Mouse (Mus musculus) hematopoietic stem cell, adult 5-6 weeks (primary cell): ENCODE measurements around the gene Stx16. TPM values are rescaled to one million over a fixed set of nuclear protein-coding genes. Genes with fewer than 3 reads are reported as not detected.

Experiments used
- ATAC-seq, 2 experiments: fragments of 125-278 bp in 1 of 2; replicated peaks in 1 of 2; 2 replicates each; pipeline ENCODE4 v1.8.0; 2016 to 2017; ENCODE audit warnings: inconsistent platforms in 2 of 2, mild to moderate bottlenecking in 2 of 2, moderate number of reproducible peaks in 2 of 2, low read depth in 1 of 2, moderate TSS enrichment in 1 of 2; ENCODE audit not compliant: low FRiP score in 2 of 2, poor library complexity in 2 of 2, severe bottlenecking in 2 of 2, insufficient read depth in 1 of 2, low TSS enrichment in 1 of 2
- total RNA-seq: library from RNA; stranded (forward); fragments of 172-1452, 232-1000 nt; gene quantifications from 2 replicates; pipeline ENCODE4 v1.2.3, GENCODE M21; 2017

Gene Stx16
- total RNA-seq, 1 experiment from 2014 or later, result 44.5 TPM

DNA sequence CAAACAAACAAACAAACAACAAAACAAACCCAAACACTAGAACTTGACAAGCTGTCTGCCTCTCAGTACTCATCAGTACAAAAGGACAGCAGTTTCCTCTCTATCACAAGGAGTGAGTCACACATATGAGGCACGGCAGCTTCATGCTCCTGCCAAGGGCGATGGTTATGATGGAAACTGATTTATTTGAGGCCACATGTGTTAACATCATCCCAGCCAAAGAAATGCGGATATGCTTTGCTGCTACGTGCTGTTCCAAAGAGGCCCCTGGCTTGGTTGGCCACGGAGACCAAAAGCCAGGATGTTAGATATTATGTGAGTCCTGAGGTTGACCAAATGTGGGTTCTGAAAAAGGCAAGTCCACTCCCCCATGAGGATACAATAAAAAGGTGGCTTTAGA, 4.7 kb upstream of the Stx16 start:
- no peak for ATAC-seq

- ATAC-seq, result no peak
Observed at GRCm38 (mm10) chr2:174073156-174073790, 2.8 kb upstream of the Stx16 start.

- ATAC-seq, result no peak
Observed at GRCm38 (mm10) chr2:174074621-174075020, 1.5 kb upstream of the Stx16 start.

DNA sequence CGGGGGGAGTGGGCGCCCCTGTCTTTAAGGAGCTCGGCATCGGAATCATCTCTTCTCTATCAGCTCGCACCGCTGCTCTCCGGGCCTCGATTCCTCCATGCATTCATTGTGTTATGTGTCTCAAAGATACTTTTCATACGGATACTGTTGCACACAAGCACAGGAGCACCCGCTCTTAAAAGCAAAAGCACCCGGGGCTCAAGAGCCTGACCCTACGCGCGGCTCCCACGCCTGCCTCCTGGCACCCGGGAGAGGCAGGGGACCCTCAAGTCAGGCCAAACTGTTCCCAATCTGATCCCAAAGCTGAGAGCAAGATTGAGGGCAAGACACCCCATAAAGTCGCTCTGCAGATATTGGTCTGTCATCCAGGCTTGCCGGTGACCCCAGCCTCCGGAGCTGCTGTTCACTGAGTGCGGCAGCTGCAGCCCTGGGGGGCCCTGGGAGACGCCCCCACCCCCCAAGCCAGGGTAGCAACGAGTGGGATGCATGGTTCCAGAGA, 987 bp upstream of the Stx16 start:
- no peak for ATAC-seq

- peak; percentile 42 to 44 for ATAC-seq
Observed at GRCm38 (mm10) chr2:174076433-174076824, 321 bp downstream of the Stx16 start.

DNA sequence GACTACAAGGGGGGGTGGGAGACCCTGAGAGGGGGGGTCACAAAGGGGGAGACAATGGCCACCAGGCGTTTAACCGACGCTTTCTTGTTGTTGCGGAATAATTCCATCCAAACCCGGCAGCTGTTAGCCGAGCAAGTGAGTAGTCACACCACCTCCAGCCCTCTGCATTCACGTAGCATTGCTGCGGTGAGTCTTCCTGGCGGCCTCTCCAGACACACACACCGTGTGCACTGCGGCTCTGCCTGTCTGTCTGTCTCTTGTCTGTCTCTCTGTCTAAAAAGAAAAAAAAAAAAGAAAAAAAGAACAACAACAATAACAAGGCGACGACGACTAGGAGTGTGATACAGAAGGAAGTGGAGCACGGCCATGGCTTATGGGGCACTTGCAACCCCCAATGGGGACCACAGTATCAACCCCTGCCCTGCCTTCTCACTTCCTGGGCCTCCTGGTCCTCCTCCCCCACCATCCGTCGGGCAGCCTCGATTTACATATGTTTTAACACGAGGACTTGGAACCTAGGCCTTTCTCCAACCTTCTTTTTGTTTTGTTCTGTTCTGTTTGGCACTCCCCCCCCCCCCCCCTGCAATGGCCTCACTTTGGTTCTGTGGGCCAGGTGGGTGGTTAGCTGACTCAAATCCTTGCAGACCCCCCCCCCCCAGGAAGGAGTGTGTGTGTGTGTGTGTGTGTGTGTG, 1.0 kb downstream of the Stx16 start:
- ATAC-seq, result peak; percentile 23 to 38; a peak in 3 of 4 replicates

DNA sequence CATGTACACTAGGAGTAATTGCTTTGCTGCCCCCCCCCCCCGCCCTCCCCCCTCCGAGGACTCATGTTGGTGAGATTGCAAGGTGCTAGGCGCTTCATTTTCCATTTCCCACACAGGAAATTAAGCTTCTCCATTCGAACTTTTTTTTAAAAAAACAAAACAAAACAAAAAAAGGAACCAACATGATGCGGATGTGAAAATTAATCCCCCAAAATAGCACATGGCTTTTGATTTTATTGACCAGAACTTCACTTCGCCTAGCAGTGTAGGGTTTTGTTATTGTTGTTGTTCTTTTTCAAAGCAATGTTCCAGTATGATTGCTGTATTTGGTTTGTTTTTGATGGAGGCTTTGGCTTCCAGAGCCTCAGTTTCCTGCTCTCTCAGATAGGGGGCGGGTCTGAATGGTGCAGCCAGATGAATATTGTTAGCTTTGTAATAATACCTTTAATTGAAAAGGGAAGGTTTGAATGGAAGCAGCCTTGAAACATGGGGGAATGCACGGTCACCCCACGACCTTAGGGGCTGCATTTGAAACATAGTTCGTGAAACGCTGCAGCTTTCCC, 1.7 kb downstream of the Stx16 start:
- ATAC-seq, result no peak

GRCm38 (mm10) chr2:174081833-174082232, 5.7 kb downstream of the Stx16 start:
- ATAC-seq, result no peak

DNA sequence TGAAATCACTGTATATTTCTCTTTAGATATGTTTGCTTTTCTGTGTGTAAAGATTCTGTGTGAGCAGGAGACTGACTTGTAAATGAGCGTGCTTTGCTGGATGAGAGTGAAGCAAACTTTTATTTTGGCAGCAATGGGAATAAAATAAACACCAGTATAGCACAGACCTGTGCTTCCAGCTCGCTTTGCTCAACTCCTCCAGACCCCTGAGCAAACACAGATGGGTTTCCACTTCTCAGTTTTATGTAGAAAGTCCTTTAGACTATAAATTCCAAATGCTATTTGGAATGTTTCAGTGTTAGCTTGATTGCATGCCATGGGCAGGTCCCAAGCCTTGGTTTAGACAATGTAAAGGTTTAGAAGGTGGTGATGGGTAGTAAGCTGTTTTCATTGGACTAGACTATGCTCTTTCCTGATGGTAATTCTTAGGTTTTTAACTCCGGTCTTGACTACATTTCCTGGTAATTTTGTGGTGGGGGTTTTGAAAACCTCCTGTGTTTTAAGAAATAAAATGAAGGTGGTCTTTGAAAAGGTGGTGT, 6.3 kb downstream of the Stx16 start:
- ATAC-seq, result no peak

DNA sequence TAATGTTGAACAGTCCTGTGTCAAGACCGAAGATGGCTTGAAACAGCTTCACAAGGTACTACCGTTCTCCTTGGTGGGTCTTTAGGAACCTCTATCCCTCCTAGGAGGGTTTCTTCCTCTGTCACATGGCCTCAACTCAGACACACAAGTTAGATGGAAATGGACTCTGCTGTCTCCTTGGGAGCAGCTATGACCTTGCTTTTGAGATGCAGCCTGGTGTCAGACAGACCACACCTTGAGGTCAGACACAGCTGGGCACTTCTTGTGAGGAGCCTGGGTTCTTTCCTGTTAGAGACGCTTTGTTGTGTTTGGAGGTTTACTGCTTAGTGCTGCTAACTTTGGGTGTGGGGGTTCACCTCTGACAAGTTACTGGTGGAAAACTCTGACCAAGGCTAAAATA, 19.0 kb downstream of the Stx16 start:
- no peak for ATAC-seq

- ATAC-seq, result no peak
Observed at GRCm38 (mm10) chr2:174102399-174102798, 26.3 kb downstream of the Stx16 start.

DNA sequence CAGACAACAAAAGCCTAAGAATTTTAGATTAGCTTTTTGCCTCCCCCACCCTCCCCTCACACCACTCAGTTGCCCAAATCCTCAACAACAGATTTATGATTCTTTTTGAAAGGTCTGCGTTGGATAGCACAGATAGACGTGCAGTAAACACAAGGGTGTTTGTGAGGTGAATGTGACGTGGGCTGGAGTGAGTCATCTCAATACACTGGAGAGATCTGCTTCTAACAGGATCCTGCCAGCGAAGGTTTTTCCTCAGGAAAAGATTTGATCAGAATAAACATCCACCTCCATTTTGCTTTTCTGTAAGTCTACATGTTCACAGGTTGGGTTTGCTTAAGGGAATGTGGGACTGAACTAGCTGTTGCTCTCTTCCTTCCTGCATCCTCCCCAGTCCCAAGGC, 27.4 kb downstream of the Stx16 start:
- ATAC-seq, result no peak

DNA sequence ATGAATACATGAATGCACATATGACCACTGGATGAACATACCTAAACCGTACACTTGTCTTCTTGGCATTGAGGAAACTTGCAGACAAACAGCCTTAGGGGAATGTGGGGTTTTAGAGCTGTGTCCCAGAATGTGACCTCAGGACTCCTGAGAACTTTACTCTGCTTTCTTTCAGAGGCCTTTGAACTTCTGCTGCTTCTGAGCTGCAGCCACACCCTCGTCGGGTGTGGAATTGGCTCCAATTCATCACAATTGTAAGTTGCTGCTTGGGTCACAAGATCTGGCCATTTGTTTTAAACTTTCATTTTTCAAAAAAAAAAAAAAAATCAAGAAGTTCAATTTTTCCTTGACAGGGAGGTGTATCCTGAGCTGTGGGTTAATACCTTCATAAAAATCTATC, 31.3 kb downstream of the Stx16 start:
- ATAC-seq, result no peak

- peak; percentile 52 to 53 for ATAC-seq
Observed at GRCm38 (mm10) chr2:174109991-174110782, 34.1 kb downstream of the Stx16 start, which contains the start of gene Npepl1. Gene Npepl1, plus strand, starts transcription at chr2:174110349.

- ATAC-seq, result peak; percentile 56 to 59
Observed at GRCm38 (mm10) chr2:174110783-174111549, 34.9 kb downstream of the Stx16 start.

DNA sequence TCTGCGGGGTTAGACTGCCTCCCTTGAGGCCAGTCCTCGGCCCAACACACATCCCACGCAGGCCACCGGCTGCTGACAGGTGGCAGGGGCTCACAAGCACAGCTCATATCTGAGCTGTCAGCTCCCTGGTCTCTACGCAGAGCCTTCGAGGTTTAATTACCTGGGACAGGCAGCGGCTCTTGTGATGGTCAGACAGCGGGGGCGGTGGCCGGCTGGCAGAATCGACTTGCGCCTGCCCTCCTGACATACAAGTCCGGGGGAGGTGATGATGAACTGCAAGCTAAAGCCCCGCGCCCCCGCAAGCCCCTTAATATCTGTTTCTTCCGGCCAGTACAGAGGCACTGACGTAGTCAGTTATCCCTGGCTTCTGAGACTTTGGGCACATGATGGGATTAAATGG, 36.8 kb downstream of the Stx16 start:
- no peak for ATAC-seq
